Mouse (Mus musculus) spleen, adult 2 months (tissue): ENCODE measurements around the gene Myh2. TPM values are rescaled to one million over a fixed set of nuclear protein-coding genes. Genes with fewer than 3 reads are reported as not detected.

Source experiments
- DNase-seq, 2 experiments: peaks; one replicate each; pipeline versions ENCODE4 v3.0.0 to v3.0.0-alpha.2; 2012 to 2021; ENCODE audit warnings: low spot score in 2 of 2, low read depth in 1 of 2
- H3K27ac ChIP-seq: fragments of 200-500 bp; 2 replicates; pipeline ENCODE4 v1.5.1; 2012; ENCODE audit warnings: low read length, inconsistent platforms; ENCODE audit not compliant: insufficient read depth
- H3K27me3 ChIP-seq: fragments of 200-500 bp; 2 replicates; pipeline ENCODE4 v1.6.1; 2012; ENCODE audit warnings: mild to moderate bottlenecking, moderate library complexity, low read length, inconsistent platforms; ENCODE audit not compliant: control insufficient read depth, insufficient read depth
- H3K36me3 ChIP-seq: fragments of 200-500 bp; 2 replicates; pipeline ENCODE4 v1.6.1; 2012; ENCODE audit warnings: mild to moderate bottlenecking, low read length, inconsistent platforms; ENCODE audit not compliant: control insufficient read depth, insufficient read depth
- H3K4me1 ChIP-seq: fragments of 200-500 bp; 2 replicates; pipeline ENCODE4 v1.6.1; 2011; ENCODE audit warnings: inconsistent platforms; ENCODE audit not compliant: control insufficient read depth, insufficient read depth, insufficient read length
- H3K4me3 ChIP-seq: fragments of 200-500 bp; 2 replicates; pipeline ENCODE4 v1.5.1; 2011; ENCODE audit warnings: mild to moderate bottlenecking, inconsistent platforms; ENCODE audit not compliant: insufficient read depth, insufficient read length; ENCODE audit errors: extremely low read depth
- CTCF ChIP-seq: fragments of 200-500 bp; IDR thresholded peaks from 2 replicates; pipeline ENCODE4 v1.5.1; 2011; ENCODE audit warnings: mild to moderate bottlenecking, inconsistent platforms; ENCODE audit not compliant: insufficient read depth, insufficient read length, insufficient replicate concordance; ENCODE audit errors: extremely low read depth
- POLR2A ChIP-seq: fragments of 200-500 bp; IDR thresholded peaks from 2 replicates; pipeline ENCODE4 v1.6.1; 2011; ENCODE audit warnings: low read depth, low read length, inconsistent platforms
- WGBS: fragments of 180-500 bp; shearing (Covaris S2); methylation state at CpG from one replicate; pipeline ENCODE4 v1.1.7; 2018; 5-methylcytosine and 5-hydroxymethylcytosine counted together
- polyA plus RNA-seq: library from polyadenylated mRNA; depleted of rRNA; stranded (reverse); fragments of >200 nt; gene quantifications from 2 replicates; pipeline ENCODE4 v1.2.3, GENCODE M21; 2012

The Myh2 gene
- polyA plus RNA-seq, 1 experiment = not detected

- 80% methylated on average over 5 of the region's 5 CpGs for WGBS
- TF ChIP-seq POLR2A (no peak), CTCF (no peak)
- H3K27me3 ChIP-seq = no peaks in the 10 kb centered on the region
- no peak overlapping the region for H3K27ac ChIP-seq
- no peak for DNase-seq
- H3K36me3 ChIP-seq = no peaks in the 10 kb centered on the region
- H3K4me3 ChIP-seq = no peak overlapping the region
- H3K4me1 ChIP-seq = no peaks in the 10 kb centered on the region
These were observed 30.7 kb upstream of the Myh2 start for GRCm38 (mm10) chr11:67140175-67140574.

GRCm38 (mm10) chr11:67141031-67141430 lies 29.8 kb upstream of the Myh2 start:
- Histone ChIP-seq H3K36me3 (no peaks in the 10 kb centered on the region), H3K4me3 (no peak overlapping the region), H3K27ac (no peak overlapping the region), H3K27me3 (no peaks in the 10 kb centered on the region), H3K4me1 (no peaks in the 10 kb centered on the region)
- no peak for DNase-seq
- TF ChIP-seq CTCF (no peak), POLR2A (no peak)
- WGBS = 74% methylated on average over 6 of the region's 6 CpGs

- WGBS = 81% methylated on average over 4 of the region's 4 CpGs
These were observed 28.8 kb upstream of the Myh2 start for GRCm38 (mm10) chr11:67142047-67142446.

DNA sequence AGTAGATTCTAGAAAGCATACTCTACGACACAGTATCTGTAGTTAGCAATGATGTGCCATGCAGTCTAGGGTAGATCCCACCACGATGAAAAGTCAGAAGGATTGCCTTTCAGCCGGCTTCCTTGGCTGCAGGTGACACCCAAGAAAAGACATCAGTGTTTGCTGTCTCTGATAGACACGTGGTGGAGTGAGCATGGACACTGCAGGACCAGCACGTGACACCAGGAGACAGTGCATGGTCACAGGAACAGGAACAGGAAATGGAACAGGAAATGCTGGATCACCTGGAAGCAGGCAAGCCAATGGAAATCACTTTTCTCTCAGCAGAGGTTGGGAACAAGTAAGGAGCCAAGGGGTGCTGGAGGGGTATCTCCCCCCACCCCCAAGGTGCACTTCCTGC lies 27.8 kb upstream of the Myh2 start:
- WGBS = 62% methylated on average over 5 of the region's 5 CpGs
- no peak overlapping the region for H3K4me3 ChIP-seq
- no peak for DNase-seq
- H3K4me1 ChIP-seq = no peaks in the 10 kb centered on the region
- no peaks in the 10 kb centered on the region for H3K36me3 ChIP-seq
- H3K27me3 ChIP-seq = no peaks in the 10 kb centered on the region
- TF ChIP-seq CTCF (no peak), POLR2A (no peak)
- H3K27ac ChIP-seq = no peak overlapping the region

More at GRCm38 (mm10) chr11:67142047-67142446, 28.8 kb upstream of the Myh2 start:
- DNase-seq = no peak
- no peaks in the 10 kb centered on the region for H3K4me1 ChIP-seq
- no peak overlapping the region for H3K4me3 ChIP-seq
- TF ChIP-seq CTCF = no peak
- no peak for TF ChIP-seq POLR2A
- H3K27me3 ChIP-seq = no peaks in the 10 kb centered on the region
- H3K27ac ChIP-seq = no peak overlapping the region
- H3K36me3 ChIP-seq = no peaks in the 10 kb centered on the region

DNA sequence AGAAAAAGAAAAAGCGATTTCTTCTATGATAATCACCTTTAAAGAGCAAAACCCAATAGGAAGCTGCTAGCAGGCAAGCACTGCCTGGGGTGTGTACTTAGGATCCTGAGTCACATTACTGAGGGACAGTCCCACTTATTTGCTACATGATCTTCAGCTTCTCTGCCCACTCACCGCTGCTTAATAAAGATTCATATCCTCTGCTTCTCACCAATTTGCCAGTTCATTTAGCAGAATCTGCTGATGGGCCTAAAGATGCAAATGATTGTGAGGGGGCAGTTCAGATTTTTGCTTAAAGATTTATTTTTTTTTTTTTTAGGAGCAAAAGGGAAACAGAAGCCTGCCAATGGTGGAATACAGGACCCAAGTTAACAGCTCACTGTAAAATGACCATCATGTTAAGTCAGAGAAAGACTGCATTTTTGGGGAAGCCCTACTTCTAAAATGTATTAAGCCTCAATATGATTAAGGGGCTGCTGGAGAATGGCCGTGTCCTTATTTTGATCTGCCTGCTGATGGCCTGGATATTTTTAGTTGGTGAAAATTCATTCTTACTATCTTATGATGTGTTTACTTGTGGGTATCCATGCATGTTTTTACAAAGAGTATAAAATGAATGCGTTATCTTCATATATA lies 26.8 kb upstream of the Myh2 start:
- TF ChIP-seq CTCF (no peak), POLR2A (no peak)
- H3K36me3 ChIP-seq = no peaks in the 10 kb centered on the region
- H3K27ac ChIP-seq = no peak overlapping the region; the same call in 1 of the 2 replicates
- no peaks in the 10 kb centered on the region for H3K27me3 ChIP-seq
- WGBS = 80% methylated on average over 4 of the region's 4 CpGs
- no peak overlapping the region for H3K4me3 ChIP-seq
- H3K4me1 ChIP-seq = no peaks in the 10 kb centered on the region
- no peak for DNase-seq

DNA sequence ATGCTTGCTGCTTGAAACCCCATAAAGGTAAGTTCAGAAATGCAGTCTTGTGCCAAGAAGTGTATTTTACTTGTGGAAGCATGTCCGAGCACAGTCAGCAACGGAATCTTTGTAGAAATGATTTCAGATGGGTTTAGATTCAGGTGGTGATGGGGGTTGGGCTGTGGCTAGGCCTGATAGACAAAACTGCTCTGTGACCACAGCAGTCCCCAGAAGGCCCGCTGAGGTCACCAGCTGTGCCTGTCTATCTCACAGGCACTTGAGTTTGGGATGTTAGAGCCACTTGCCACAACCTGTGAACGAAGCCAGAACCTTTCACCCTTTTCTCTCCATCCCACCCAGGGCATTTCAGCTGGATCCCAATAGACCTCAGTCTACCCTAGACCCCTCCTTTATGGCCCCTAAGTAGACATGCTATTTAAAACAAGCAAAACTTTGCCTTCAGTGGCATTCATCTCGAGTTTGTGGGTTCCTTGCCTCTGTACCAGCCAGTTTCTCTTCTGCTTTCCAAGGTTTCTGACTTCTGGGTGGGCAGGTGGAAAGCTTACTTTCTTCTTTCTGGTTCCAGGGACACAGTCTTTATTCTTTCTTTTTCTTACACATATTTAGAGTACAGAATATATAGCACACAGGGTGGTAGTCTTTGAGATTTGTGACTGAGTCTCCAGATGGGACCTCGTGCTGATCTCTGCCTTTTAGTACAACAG lies 26.1 kb upstream of the Myh2 start:
- TF ChIP-seq POLR2A (no peak), CTCF (no peak)
- Histone ChIP-seq H3K4me1 (no peaks in the 10 kb centered on the region), H3K27ac (no peak overlapping the region), H3K4me3 (no peak overlapping the region), H3K27me3 (no peaks in the 10 kb centered on the region), H3K36me3 (no peaks in the 10 kb centered on the region)
- DNase-seq = peak in 1 of 2 experiments; percentile 18
- 49% methylated on average over 6 of the region's 6 CpGs for WGBS
